ENCODE assay signal across 8 mouse cellular contexts in genomic region chr1:150993162-150994064, GRCm38 (mm10). TPM values are rescaled to one million over a fixed set of nuclear protein-coding genes. Genes with fewer than 3 reads are reported as not detected.
DNase-seq lines count a peak whose midpoint lies in the region; ATAC-seq and TF ChIP-seq lines count a peak whose summit lies in the region.

Gene Hmcn1 (minus strand): TSS chr1:150993435.

- H3K79me2 ChIP-seq in CH12.LX (replicated peaks; ENCODE audit: control insufficient read depth, extremely low read depth, insufficient read depth, poor library complexity, severe bottlenecking), result no peaks in the 10 kb centered on the region

- H3K36me3 ChIP-seq in CH12.LX (replicated peaks in 1 of 2; ENCODE audit: control insufficient read depth in 1 of 2, insufficient read depth in 1 of 2, low read length in 1 of 2), result no peaks in the 10 kb centered on the region
- H3K36me3 ChIP-seq in forebrain, embryonic 14.5 days (ENCODE audit: control insufficient read depth, insufficient read depth, low read length), result no peaks in the 10 kb centered on the region
- H3K36me3 ChIP-seq in midbrain, embryonic 16.5 days (ENCODE audit: control insufficient read depth, insufficient read depth, low read length), result no peaks in the 10 kb centered on the region

- no peak for TF ChIP-seq RAD21 in CH12.LX (IDR thresholded peaks at IDR 0.05; ENCODE audit: low read depth, low read length)

- no peak for TF ChIP-seq POLR2A in CH12.LX (IDR thresholded peaks at IDR 0.05; ENCODE audit: low read depth, low read length)

- H3K9ac ChIP-seq in CH12.LX (ENCODE audit: insufficient read depth, low read depth), result no peak within 1 kb of the TSS
- H3K9ac ChIP-seq in forebrain, embryonic 14.5 days (ENCODE audit: low read length), result peak within 1 kb of the TSS; percentile 64
- peak within 1 kb of the TSS; percentile 65 for H3K9ac ChIP-seq in midbrain, embryonic 16.5 days (ENCODE audit: low read depth, low read length)

- H3K4me2 ChIP-seq in CH12.LX (ENCODE audit: insufficient read depth, low read depth, poor library complexity, severe bottlenecking), result peak within 1 kb of the TSS; percentile 98
- H3K4me2 ChIP-seq in forebrain, embryonic 14.5 days (ENCODE audit: low read length), result peak within 1 kb of the TSS; percentile 84
- peak within 1 kb of the TSS; percentile 98 for H3K4me2 ChIP-seq in midbrain, embryonic 16.5 days (ENCODE audit: low read length)

- H3K4me1 ChIP-seq in CH12.LX (ENCODE audit: control insufficient read depth in 1 of 2, insufficient read depth in 2 of 2), result peaks cover 0 to 15% of the 10 kb centered on the region in 2 experiments; a peak in 2 of 4 replicates
- H3K4me1 ChIP-seq in forebrain, embryonic 14.5 days (ENCODE audit: control insufficient read depth, insufficient read depth, low read length), result peaks cover 11% of the 10 kb centered on the region; the same call in 1 of the 2 replicates
- H3K4me1 ChIP-seq in midbrain, embryonic 16.5 days (ENCODE audit: control insufficient read depth, insufficient read depth, low read length), result peaks cover 18% of the 10 kb centered on the region

- ATAC-seq in activated CD4-positive, CD25-positive, alpha-beta regulatory T cell, adult 4 months, result peak; percentile 77
- ATAC-seq in forebrain, embryonic 14.5 days, result peak; percentile 91
- peak; percentile 43 to 65; a peak in 3 of 4 replicates for ATAC-seq in hematopoietic stem cell, adult 5-6 weeks (replicated peaks in 1 of 2; ENCODE audit: insufficient read depth in 1 of 2, low FRiP score in 2 of 2, low TSS enrichment in 1 of 2, low read depth in 1 of 2, poor library complexity in 2 of 2, severe bottlenecking in 2 of 2)
- ATAC-seq in midbrain, embryonic 16.5 days, result peak; percentile 85

- no peaks in the 10 kb centered on the region for H3K9me3 ChIP-seq in CH12.LX (replicated peaks; ENCODE audit: low read length)
- no peaks in the 10 kb centered on the region for H3K9me3 ChIP-seq in forebrain, embryonic 14.5 days (replicated peaks; ENCODE audit: control insufficient read depth, low read length)
- H3K9me3 ChIP-seq in midbrain, embryonic 16.5 days (replicated peaks; ENCODE audit: control insufficient read depth, low read length, poor library complexity, severe bottlenecking), result peaks cover 4% of the 10 kb centered on the region; the same call in 1 of the 2 replicates

- no peaks in the 10 kb centered on the region for H3K27me3 ChIP-seq in CH12.LX (replicated peaks)
- H3K27me3 ChIP-seq in forebrain, embryonic 14.5 days (replicated peaks; ENCODE audit: control insufficient read depth, insufficient read depth, low read length), result no peaks in the 10 kb centered on the region
- H3K27me3 ChIP-seq in midbrain, embryonic 16.5 days (ENCODE audit: control insufficient read depth, insufficient read depth, low read depth, low read length), result peaks cover 3% of the 10 kb centered on the region; the same call in 1 of the 2 replicates

- peak in 1 of 2 experiments; percentile 43; a peak in 2 of 4 replicates for TF ChIP-seq CTCF in CH12.LX (conservative IDR thresholded peaks at IDR 0.05 in 1 of 2, IDR thresholded peaks at IDR 0.05 in 1 of 2; ENCODE audit: low read depth in 2 of 2, low read length in 2 of 2)

- no peak for TF ChIP-seq EP300 in CH12.LX (IDR thresholded peaks at IDR 0.05; ENCODE audit: low read length)

- WGBS in forebrain, embryonic 14.5 days, result under 1% methylated on average over 32 of the region's 38 CpGs
- WGBS in midbrain, embryonic 16.5 days, result under 1% methylated on average over 37 of the region's 38 CpGs

- no peak within 1 kb of the TSS for H3K4me3 ChIP-seq in CH12.LX (replicated peaks in 1 of 3; ENCODE audit: low read depth in 2 of 3, low read length in 2 of 3, poor library complexity in 1 of 3)
- H3K4me3 ChIP-seq in forebrain, embryonic 14.5 days (ENCODE audit: low read depth, low read length), result peak within 1 kb of the TSS; percentile 44
- H3K4me3 ChIP-seq in midbrain, embryonic 16.5 days (ENCODE audit: low read depth, low read length), result peak within 1 kb of the TSS; percentile 50

- DNase-seq in CH12.LX (ENCODE audit: extremely low read depth) (no peak), liver (peak; percentile 66), adipocyte (ENCODE audit: low spot score) (no peak)
- DNase-seq in forebrain, embryonic 14.5 days (ENCODE audit: low spot score), result peak; percentile 49
- DNase-seq in thymus, adult 18-20 months, result peak; percentile 11 to 26

- in situ Hi-C loops in CH12.LX (cut with MboI; ENCODE audit: low pct_ligation_motif_present, low pct_unique_long_range_greater_than_20kb, low sequenced_read_pairs), result no loop called here

- H3K27ac ChIP-seq in CH12.LX (ENCODE audit: insufficient read depth, low read depth), result no peak within 1 kb of the TSS
- no peak within 1 kb of the TSS for H3K27ac ChIP-seq in forebrain, embryonic 14.5 days (ENCODE audit: low read depth, low read length)
- H3K27ac ChIP-seq in midbrain, embryonic 16.5 days (ENCODE audit: low read length), result no peak within 1 kb of the TSS

- dilution Hi-C loops in CH12.LX (cut with MboI; ENCODE audit: extremely low pct_ligation_motif_present, extremely low pct_unique_long_range_greater_than_20kb, low sequenced_read_pairs), result no loop called here

TF ChIP-seq in CH12.LX, 34 proteins besides CTCF, POLR2A, EP300 and RAD21:
- TF ChIP-seq ELF1 (IDR thresholded peaks at IDR 0.05; ENCODE audit: low read depth, low read length), result no peak
- TF ChIP-seq NELFE (IDR thresholded peaks at IDR 0.05; ENCODE audit: low read depth, low read length), result no peak
- TF ChIP-seq KAT2A (IDR thresholded peaks at IDR 0.05; ENCODE audit: insufficient replicate concordance, low read length), result no peak
- TF ChIP-seq ETS1 (conservative IDR thresholded peaks at IDR 0.05; ENCODE audit: low read depth, low read length), result no peak
- no peak for TF ChIP-seq POLR2AphosphoS2 (IDR thresholded peaks at IDR 0.05; ENCODE audit: low read depth, low read length)
- no peak for TF ChIP-seq SIN3A (IDR thresholded peaks at IDR 0.05; ENCODE audit: low read length)
- no peak for TF ChIP-seq RCOR1 (conservative IDR thresholded peaks at IDR 0.05; ENCODE audit: low read depth, low read length)
- no peak for TF ChIP-seq ZKSCAN1 (IDR thresholded peaks at IDR 0.05; ENCODE audit: borderline replicate concordance, low read depth, low read length)
- no peak for TF ChIP-seq MEF2A (IDR thresholded peaks at IDR 0.05; ENCODE audit: borderline replicate concordance, low read depth, low read length)
- TF ChIP-seq IRF4 (IDR thresholded peaks at IDR 0.05; ENCODE audit: low read depth, low read length), result no peak

RNA-seq across cellular contexts. Expression of gene Hmcn1, which starts in this region (rescaled TPM):
- total RNA-seq in CH12.LX (2012; rRNA removed) (under 0.01 TPM in 2 replicates), CH12.LX (2014; rRNA removed) (0.01 TPM in 2 replicates)
- polyA plus RNA-seq in CH12.LX (2012; ENCODE audit: insufficient read length, low read depth), result 0.01 and 0.04 TPM in 2 replicates
- polyA plus RNA-seq in activated CD4-positive, CD25-positive, alpha-beta regulatory T cell, adult 4 months (2017; shearing (Covaris generic)), result not detected
- polyA plus RNA-seq in forebrain, embryonic 14.5 days (2014; fragmentation: Nextera tagmentation; extraction: Ambion mirVana), result 1.1 and 1.8 TPM in 2 replicates
- 0.05 and 2.3 TPM in 2 replicates for total RNA-seq in hematopoietic stem cell, adult 5-6 weeks (2017)
- 1.2 and 2.0 TPM in 2 replicates for polyA plus RNA-seq in midbrain, embryonic 16.5 days (2015; fragmentation: Nextera tagmentation; extraction: Ambion mirVana)

Comparison
In these comparisons a context has a peak if more than half of its experiments do, and no peak if none do; other contexts are left out.
1. Peak in ATAC-seq in activated CD4-positive, CD25-positive, alpha-beta regulatory T cell, adult 4 months; RNA of the gene not detected or under 1 TPM.
2. DNase-seq: peak in forebrain, embryonic 14.5 days (single experiment), liver (single experiment) and thymus, adult 18-20 months (2 of 2); none in CH12.LX (single experiment) and adipocyte (single experiment).
3. H3K4me3 ChIP-seq: peak in forebrain, embryonic 14.5 days (single experiment) and midbrain, embryonic 16.5 days (single experiment); none in CH12.LX (0 of 3).
4. Peak in every context shown above with its lines, with median percentiles within 50 percentile points of each other: H3K4me2 ChIP-seq and ATAC-seq.